Mouse (Mus musculus): ENCODE measurements around the gene 4930455H04Rik. TPM values are rescaled to one million over a fixed set of nuclear protein-coding genes. Genes with fewer than 3 reads are reported as not detected.

4930455H04Rik gene
- polyA plus RNA-seq, 1 experiment from 2014 or later: not detected

- H3K4me2 ChIP-seq (ENCODE audit: low read length): no peak overlapping the region
- DNase-seq (ENCODE audit: low spot score) (no peak), ATAC-seq (no peak)
- H3K27me3 ChIP-seq (replicated peaks; ENCODE audit: control insufficient read depth, insufficient read depth, low read length): no peaks in the 10 kb centered on the region
- H3K27ac ChIP-seq (ENCODE audit: low read depth, low read length): no peak overlapping the region
- H3K9me3 ChIP-seq (replicated peaks; ENCODE audit: control insufficient read depth, low read length): peaks cover 6% of the 10 kb centered on the region
- H3K9ac ChIP-seq (ENCODE audit: low read length): no peak overlapping the region
- peaks cover 20% of the 10 kb centered on the region for H3K4me1 ChIP-seq (ENCODE audit: control insufficient read depth, insufficient read depth, low read length)
- H3K36me3 ChIP-seq (ENCODE audit: control insufficient read depth, insufficient read depth, low read length): no peaks in the 10 kb centered on the region
- WGBS: 66% methylated on average over 9 of the region's 9 CpGs
- H3K4me3 ChIP-seq (ENCODE audit: low read depth, low read length): no peak overlapping the region
These were observed 13.9 kb downstream of the 4930455H04Rik start for GRCm38 (mm10) chr3:116981811-116982575.

DNA sequence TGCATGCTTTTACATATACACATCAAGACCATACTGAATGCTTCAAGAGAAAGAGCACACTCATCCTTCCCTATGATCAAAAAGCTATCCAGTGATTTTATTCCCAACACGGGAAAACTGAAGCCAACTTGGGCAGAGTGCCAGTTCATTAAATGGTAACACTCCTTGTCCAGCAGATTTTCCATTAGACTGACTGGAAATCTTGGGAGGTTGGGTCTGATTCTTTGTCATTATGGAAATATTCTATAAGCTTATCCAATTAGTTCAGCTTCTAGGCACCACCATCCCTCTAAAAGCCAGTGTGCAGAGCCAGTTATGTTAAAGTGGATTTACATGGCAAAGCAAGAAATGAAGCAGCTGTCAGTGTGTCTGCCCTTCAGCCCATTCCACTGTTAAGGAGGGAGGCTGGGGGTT, 17.0 kb downstream of the 4930455H04Rik start:
- 0% methylated on average over 1 of the region's 1 CpGs for WGBS
- peak; percentile 94 for DNase-seq (ENCODE audit: low spot score)
- Histone ChIP-seq H3K4me3 (ENCODE audit: low read depth, low read length) (no peak overlapping the region), H3K9me3 (replicated peaks; ENCODE audit: control insufficient read depth, low read length) (no peaks in the 10 kb centered on the region), H3K36me3 (ENCODE audit: control insufficient read depth, insufficient read depth, low read length) (no peaks in the 10 kb centered on the region), H3K4me2 (ENCODE audit: low read length) (no peak overlapping the region), H3K27ac (ENCODE audit: low read depth, low read length) (peak overlapping the region; percentile 36; the same call in 1 of the 2 replicates), H3K27me3 (replicated peaks; ENCODE audit: control insufficient read depth, insufficient read depth, low read length) (no peaks in the 10 kb centered on the region), H3K4me1 (ENCODE audit: control insufficient read depth, insufficient read depth, low read length) (peaks cover 20% of the 10 kb centered on the region), H3K9ac (ENCODE audit: low read length) (no peak overlapping the region)
- ATAC-seq: peak; percentile 94

DNA sequence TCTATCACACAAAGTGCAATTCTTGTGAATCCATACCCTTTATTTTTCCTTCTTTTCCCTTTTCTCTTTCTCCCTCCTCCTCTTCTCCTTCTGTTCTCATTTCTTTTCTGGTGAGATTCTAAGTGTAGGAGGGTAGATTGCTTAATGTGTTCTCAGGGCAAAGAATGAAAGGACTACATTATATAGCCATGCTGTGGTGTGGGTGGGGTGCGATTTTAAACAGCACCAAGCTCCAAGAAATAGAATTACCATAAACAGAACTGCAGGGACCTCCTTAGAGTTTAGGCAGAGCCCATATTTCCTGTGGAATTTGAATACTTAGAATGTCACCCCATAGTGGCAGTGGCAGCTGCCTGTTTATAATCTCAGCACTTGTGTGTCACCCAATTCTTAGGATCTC, 17.7 kb downstream of the 4930455H04Rik start:
- H3K27me3 ChIP-seq (replicated peaks; ENCODE audit: control insufficient read depth, insufficient read depth, low read length): no peaks in the 10 kb centered on the region
- peaks cover 20% of the 10 kb centered on the region for H3K4me1 ChIP-seq (ENCODE audit: control insufficient read depth, insufficient read depth, low read length)
- no peak overlapping the region for H3K4me3 ChIP-seq (ENCODE audit: low read depth, low read length)
- no peaks in the 10 kb centered on the region for H3K9me3 ChIP-seq (replicated peaks; ENCODE audit: control insufficient read depth, low read length)
- H3K4me2 ChIP-seq (ENCODE audit: low read length): no peak overlapping the region
- WGBS: 26% methylated on average over 1 of the region's 1 CpGs
- peak overlapping the region; percentile 36; the same call in 1 of the 2 replicates for H3K27ac ChIP-seq (ENCODE audit: low read depth, low read length)
- no peak overlapping the region for H3K9ac ChIP-seq (ENCODE audit: low read length)
- DNase-seq (ENCODE audit: low spot score) (peak; percentile 45), ATAC-seq (peak; percentile 62)
- H3K36me3 ChIP-seq (ENCODE audit: control insufficient read depth, insufficient read depth, low read length): no peaks in the 10 kb centered on the region

GRCm38 (mm10) chr3:116986451-116986850, 18.4 kb downstream of the 4930455H04Rik start:
- Histone ChIP-seq H3K4me3 (ENCODE audit: low read depth, low read length) (no peak overlapping the region), H3K9ac (ENCODE audit: low read length) (no peak overlapping the region), H3K27ac (ENCODE audit: low read depth, low read length) (peak overlapping the region; percentile 36; the same call in 1 of the 2 replicates), H3K4me1 (ENCODE audit: control insufficient read depth, insufficient read depth, low read length) (peaks cover 20% of the 10 kb centered on the region), H3K36me3 (ENCODE audit: control insufficient read depth, insufficient read depth, low read length) (no peaks in the 10 kb centered on the region), H3K27me3 (replicated peaks; ENCODE audit: control insufficient read depth, insufficient read depth, low read length) (no peaks in the 10 kb centered on the region), H3K4me2 (ENCODE audit: low read length) (no peak overlapping the region), H3K9me3 (replicated peaks; ENCODE audit: control insufficient read depth, low read length) (no peaks in the 10 kb centered on the region)
- ATAC-seq (no peak), DNase-seq (ENCODE audit: low spot score) (no peak)
- WGBS: 68% methylated on average over 2 of the region's 2 CpGs

- ATAC-seq: peak; percentile 55
- DNase-seq (ENCODE audit: low spot score): peak; percentile 76
These were observed 20.2 kb downstream of the 4930455H04Rik start for GRCm38 (mm10) chr3:116988221-116988620.

GRCm38 (mm10) chr3:116991180-116991579, 23.1 kb downstream of the 4930455H04Rik start:
- Histone ChIP-seq H3K4me3 (ENCODE audit: low read depth, low read length) (no peak overlapping the region), H3K4me1 (ENCODE audit: control insufficient read depth, insufficient read depth, low read length) (peaks cover 5% of the 10 kb centered on the region), H3K9ac (ENCODE audit: low read length) (no peak overlapping the region), H3K27me3 (replicated peaks; ENCODE audit: control insufficient read depth, insufficient read depth, low read length) (no peaks in the 10 kb centered on the region), H3K4me2 (ENCODE audit: low read length) (no peak overlapping the region), H3K9me3 (replicated peaks; ENCODE audit: control insufficient read depth, low read length) (no peaks in the 10 kb centered on the region), H3K27ac (ENCODE audit: low read depth, low read length) (no peak overlapping the region), H3K36me3 (ENCODE audit: control insufficient read depth, insufficient read depth, low read length) (no peaks in the 10 kb centered on the region)
- 93% methylated on average over 2 of the region's 2 CpGs for WGBS
- DNase-seq (ENCODE audit: low spot score): no peak
- no peak for ATAC-seq

More at GRCm38 (mm10) chr3:116988221-116988620, 20.2 kb downstream of the 4930455H04Rik start:
- Histone ChIP-seq H3K4me1 (ENCODE audit: control insufficient read depth, insufficient read depth, low read length) (peaks cover 20% of the 10 kb centered on the region), H3K4me3 (ENCODE audit: low read depth, low read length) (no peak overlapping the region), H3K27me3 (replicated peaks; ENCODE audit: control insufficient read depth, insufficient read depth, low read length) (no peaks in the 10 kb centered on the region), H3K27ac (ENCODE audit: low read depth, low read length) (no peak overlapping the region), H3K9me3 (replicated peaks; ENCODE audit: control insufficient read depth, low read length) (no peaks in the 10 kb centered on the region), H3K4me2 (ENCODE audit: low read length) (no peak overlapping the region), H3K9ac (ENCODE audit: low read length) (no peak overlapping the region), H3K36me3 (ENCODE audit: control insufficient read depth, insufficient read depth, low read length) (no peaks in the 10 kb centered on the region)
- 44% methylated on average over 3 of the region's 3 CpGs for WGBS

DNA sequence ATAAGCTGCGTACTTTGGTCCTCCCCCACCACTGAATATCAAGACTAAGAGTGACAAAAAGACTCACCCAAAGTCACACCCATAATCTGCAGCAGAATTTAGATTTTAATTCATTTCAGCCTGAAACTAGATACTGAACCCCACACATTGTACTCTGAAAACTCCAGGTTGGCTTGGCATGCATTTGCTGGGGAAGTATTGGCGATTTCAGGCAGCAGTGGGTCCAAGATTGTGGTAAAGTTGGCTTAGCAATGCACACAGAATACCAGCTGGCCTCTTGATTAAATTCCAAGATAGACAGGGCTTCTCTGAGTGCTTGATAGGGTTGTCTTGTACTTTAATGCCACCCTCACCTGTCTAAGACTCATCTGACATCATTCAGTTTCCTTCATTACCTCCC, 24.9 kb downstream of the 4930455H04Rik start:
- Histone ChIP-seq H3K4me2 (ENCODE audit: low read length) (no peak overlapping the region), H3K36me3 (ENCODE audit: control insufficient read depth, insufficient read depth, low read length) (no peaks in the 10 kb centered on the region), H3K9me3 (replicated peaks; ENCODE audit: control insufficient read depth, low read length) (no peaks in the 10 kb centered on the region), H3K9ac (ENCODE audit: low read length) (no peak overlapping the region), H3K27ac (ENCODE audit: low read depth, low read length) (no peak overlapping the region), H3K4me3 (ENCODE audit: low read depth, low read length) (no peak overlapping the region), H3K27me3 (replicated peaks; ENCODE audit: control insufficient read depth, insufficient read depth, low read length) (no peaks in the 10 kb centered on the region), H3K4me1 (ENCODE audit: control insufficient read depth, insufficient read depth, low read length) (no peaks in the 10 kb centered on the region)
- DNase-seq (ENCODE audit: low spot score): no peak
- no peak for ATAC-seq
- 72% methylated on average over 2 of the region's 2 CpGs for WGBS

- DNase-seq (ENCODE audit: low spot score) (peak; percentile 46), ATAC-seq (peak; percentile 76)
- Histone ChIP-seq H3K4me3 (ENCODE audit: low read depth, low read length) (no peak overlapping the region), H3K9ac (ENCODE audit: low read length) (no peak overlapping the region), H3K4me1 (ENCODE audit: control insufficient read depth, insufficient read depth, low read length) (0 out of 2 replicates have a peak, but pooled peaks cover 5% of the 10 kb centered on the region), H3K27ac (ENCODE audit: low read depth, low read length) (peak overlapping the region; percentile 16; the same call in 1 of the 2 replicates), H3K27me3 (replicated peaks; ENCODE audit: control insufficient read depth, insufficient read depth, low read length) (no peaks in the 10 kb centered on the region), H3K36me3 (ENCODE audit: control insufficient read depth, insufficient read depth, low read length) (no peaks in the 10 kb centered on the region), H3K4me2 (ENCODE audit: low read length) (no peak overlapping the region), H3K9me3 (replicated peaks; ENCODE audit: control insufficient read depth, low read length) (no peaks in the 10 kb centered on the region)
- WGBS: 14% methylated on average over 9 of the region's 9 CpGs
These were observed 33.8 kb downstream of the 4930455H04Rik start for GRCm38 (mm10) chr3:117001686-117002485.

All from forebrain, embryonic 14.5 days (tissue).